Mouse (Mus musculus) heart, postnatal 25 days (tissue): ENCODE data around the gene Cab39l. TPM values are rescaled to one million over a fixed set of nuclear protein-coding genes. Genes with fewer than 3 reads are reported as not detected.
"Not testable (repeated sequence)": the region's sequence is repeated elsewhere in the genome, so short reads cannot be mapped to it uniquely, and the experiment has no call there.

Experiments
- DNase-seq: peaks from one replicate; pipeline ENCODE4 v3.0.0; 2022; ENCODE audit warnings: low spot score
- intact Hi-C: fragments of 180-260 bp; cut with DNase I; formaldehyde crosslinking; loops from one replicate; pipeline ENCODE4 v1.15.1; 2025
- total RNA-seq, 2 experiments: library from RNA; stranded (reverse); gene quantifications; 2 replicates each; pipeline ENCODE4 v1.2.3; 2021

Gene Cab39l
- 10 to 100 TPM; 21.9 to 25.5 TPM for total RNA-seq

DNA sequence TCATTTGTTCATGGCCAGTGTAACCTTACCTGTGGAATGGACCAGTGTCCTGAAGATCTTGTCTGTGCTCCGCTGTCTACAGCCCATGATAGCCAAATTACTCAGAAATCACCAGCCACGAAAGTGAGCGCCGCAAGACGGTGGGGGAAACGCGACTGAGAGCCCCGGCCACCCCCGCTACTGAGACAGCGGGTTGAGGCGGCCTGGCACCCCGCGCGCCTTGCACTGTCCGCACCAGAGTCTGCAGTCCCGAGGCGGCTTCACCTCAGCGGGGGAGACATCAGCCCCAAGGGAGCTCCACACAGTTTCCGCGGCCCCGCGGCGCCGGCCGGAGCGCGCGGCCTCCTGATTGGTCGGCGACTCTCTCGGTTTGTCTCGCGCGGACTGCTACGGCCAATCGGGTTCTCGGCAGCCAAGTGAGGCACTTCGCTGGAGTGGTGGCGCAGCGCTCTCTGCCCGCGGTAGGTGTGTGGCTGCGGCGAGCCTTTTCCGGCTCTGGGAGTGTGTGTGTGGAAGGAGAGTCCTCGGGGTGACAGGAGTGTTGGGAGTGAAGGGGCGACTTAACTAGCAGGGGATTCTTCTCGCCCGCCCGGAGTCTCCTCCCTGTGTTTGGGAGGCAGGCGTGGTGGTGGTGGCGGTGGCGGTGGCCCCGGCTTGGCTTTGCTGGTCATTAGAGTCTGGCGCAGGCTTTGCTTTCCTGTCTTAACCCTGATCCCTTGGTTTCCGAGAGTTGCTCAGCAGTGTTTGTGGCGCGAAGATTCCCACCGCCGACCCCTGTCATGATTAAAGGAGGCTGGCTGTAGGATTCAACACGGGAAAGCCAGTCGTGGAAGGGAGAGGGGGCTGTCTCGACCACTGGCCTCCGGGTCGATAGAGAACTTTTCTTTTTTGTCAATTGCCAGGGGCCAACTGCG lies at the start of gene Cab39l, which contains the start of gene Setdb2:
Gene Cab39l, plus strand, starts transcription at position 415 of the 914 bp plus-strand sequence.
Gene Setdb2, minus strand, starts transcription at position 327 of the 914 bp plus-strand sequence.
- peak; percentile 93 for DNase-seq
- intact Hi-C loops = loop anchor here (5.0 kb wide), 1 partner anchor 74 kb away; the partner anchor contains the start of gene Phf11d

GRCm38 (mm10) chr14:59395281-59395680 lies 45.5 kb upstream of the Cab39l start, which contains the start of gene Phf11c:
Gene Phf11c, minus strand, starts transcription at chr14:59395381.
- intact Hi-C loops = no loop called here
- no peak for DNase-seq

DNA sequence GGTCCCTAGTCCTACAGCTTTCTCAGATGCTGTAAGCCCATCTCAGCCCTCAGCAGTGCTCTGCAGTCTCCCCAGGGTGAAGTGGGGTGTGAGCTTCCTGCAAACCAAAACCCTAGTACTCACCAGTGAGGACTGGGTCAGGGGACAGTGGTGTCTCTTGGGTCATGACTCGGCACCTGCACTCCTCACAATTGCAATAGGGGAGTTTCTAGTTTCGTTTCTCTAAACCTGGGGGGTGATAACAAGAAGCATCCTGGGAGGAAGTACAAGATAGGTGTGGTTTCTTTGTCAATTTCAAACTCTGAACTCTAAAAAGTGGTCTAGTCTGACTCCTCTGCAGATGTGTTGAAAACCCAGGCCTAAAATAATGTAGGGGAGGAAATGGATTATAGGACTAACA lies 43.8 kb upstream of the Cab39l start:
- DNase-seq = no peak
- intact Hi-C loops = loop anchor here (2.0 kb wide), 1 partner anchor 28 kb away; no protein-coding TSS in a partner anchor

DNA sequence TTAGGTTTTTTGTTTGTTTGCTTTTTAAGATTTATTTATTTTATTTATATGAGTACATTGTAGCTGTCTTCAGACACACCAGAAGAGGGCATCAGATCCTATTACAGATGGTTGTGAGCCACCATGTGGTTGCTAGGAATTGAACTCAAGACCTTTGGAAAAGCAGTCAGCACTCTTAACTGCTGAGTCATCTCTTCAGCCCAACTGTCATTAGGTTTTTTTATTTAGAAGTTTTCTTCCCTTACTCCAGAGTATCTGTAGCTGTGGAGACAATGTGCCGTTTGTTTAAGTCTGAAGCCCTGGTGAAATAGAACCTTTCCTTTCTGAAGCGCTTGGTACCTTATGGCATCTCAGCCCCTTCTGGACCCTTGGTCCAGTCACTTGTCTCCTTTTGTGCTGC lies 25.8 kb upstream of the Cab39l start:
- DNase-seq, intact Hi-C loops: not testable (repeated sequence)

DNA sequence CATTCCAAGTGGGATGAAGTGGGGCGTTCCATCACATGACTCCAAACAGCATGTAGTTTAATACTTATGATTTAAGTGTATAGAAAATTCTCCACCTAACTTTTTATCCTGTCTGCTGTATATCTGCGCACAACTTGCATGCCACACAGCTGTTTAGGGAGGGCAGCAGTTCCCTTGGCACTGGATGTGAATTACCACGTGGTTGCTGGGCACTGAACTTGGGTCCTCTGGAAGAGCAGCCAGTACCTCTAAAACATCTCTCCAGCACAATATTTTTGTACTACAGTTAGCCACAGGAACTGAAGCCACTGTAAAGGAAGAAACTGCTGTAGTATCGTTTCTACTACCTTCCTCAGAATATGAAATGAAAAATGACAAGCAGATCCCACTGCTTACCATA lies 22.6 kb upstream of the Cab39l start:
- DNase-seq = no peak
- intact Hi-C loops = no loop called here

GRCm38 (mm10) chr14:59422912-59423663 lies 17.7 kb upstream of the Cab39l start:
- DNase-seq = no peak
- intact Hi-C loops = no loop called here

DNA sequence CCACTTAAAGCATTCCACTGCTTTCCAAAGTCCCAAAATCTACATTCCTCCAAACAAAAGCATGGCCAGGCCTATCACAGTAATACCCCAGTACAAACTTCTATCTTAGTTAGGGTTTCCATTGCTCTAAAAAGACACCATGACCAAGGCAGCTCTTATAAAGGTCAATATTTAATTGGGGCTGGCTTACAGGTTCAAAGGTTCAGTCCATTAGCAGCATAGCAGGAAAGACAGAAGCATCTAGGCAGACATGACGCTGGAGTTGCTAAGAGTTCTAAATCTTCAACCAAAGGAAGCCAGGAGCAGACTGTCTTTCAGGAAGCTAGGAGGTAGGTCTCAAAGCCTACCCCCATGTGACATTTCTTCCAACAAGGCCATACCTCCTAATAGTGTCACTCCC lies 10.2 kb upstream of the Cab39l start:
- no peak for DNase-seq
- intact Hi-C loops = no loop called here

DNA sequence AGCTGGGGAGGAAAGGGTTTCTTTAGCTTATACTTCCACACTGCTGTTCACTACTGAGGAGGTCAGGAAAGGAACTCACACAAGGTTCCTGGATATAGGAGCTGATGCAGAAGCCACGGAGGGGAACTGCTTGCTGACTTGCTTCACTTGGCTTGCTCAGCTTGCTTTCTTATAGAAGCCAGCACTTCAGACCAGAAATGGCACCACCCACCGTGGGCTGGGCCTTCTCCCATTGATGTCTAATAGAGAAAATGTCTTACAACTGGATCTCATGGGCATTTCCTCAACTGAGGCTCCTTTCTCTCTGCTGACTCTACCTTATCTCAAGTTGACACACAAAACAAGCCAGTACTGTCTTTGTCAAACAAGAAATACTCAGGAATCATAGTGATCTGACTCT lies 6.9 kb upstream of the Cab39l start:
- no peak for DNase-seq
- intact Hi-C loops = no loop called here

DNA sequence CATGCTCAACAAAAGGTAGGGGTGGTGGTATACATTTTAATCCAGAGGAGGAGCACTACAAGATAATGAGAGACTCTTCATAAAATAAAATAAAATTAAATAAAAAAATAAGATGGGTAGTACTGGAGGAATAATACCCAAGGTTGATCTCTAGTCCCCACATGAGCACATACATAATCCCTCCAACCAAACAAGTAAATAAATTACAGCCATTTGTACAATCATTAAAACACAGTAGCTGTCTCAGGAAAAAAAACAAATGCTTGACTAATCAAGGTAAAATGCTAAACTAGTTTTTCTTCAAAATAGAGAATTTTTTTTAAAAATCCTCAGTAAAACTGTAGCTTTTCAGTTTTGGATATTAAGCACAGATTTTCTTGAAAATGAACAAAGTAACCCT lies 5.6 kb upstream of the Cab39l start:
- intact Hi-C loops = no loop called here
- DNase-seq = no peak

- no peak for DNase-seq
- intact Hi-C loops = no loop called here
Observed at GRCm38 (mm10) chr14:59437398-59437797, 3.4 kb upstream of the Cab39l start.

GRCm38 (mm10) chr14:59438505-59438904 lies 2.3 kb upstream of the Cab39l start:
- DNase-seq = no peak
- intact Hi-C loops = no loop called here

DNA sequence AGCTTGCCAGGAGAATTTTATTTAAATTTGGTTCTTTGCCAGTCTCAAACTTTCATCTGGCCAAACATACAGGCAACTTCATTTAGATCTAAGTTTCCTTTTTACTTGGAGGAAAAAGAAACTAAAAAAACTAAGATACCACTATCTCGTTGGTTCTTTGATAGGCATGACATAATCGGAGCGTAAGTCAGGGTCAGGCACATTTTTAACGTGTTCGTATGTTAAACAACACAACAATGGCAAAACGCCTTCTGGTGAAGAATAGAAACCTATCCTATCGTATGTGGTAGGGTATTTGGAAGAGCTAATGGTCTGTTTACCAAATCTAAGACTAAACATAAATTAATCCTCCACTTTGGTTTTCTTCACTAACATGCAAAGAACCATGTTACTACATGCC lies 733 bp upstream of the Cab39l start:
- DNase-seq = no peak
- intact Hi-C loops = loop anchor here (5.0 kb wide), 1 partner anchor 73 kb away; the partner anchor contains the start of gene Phf11d

- DNase-seq = no peak
- intact Hi-C loops = loop anchor here (5.0 kb wide), 1 partner anchor 74 kb away; the partner anchor contains the start of gene Phf11d
Observed at GRCm38 (mm10) chr14:59441472-59441805, 667 bp downstream of the Cab39l start.

DNA sequence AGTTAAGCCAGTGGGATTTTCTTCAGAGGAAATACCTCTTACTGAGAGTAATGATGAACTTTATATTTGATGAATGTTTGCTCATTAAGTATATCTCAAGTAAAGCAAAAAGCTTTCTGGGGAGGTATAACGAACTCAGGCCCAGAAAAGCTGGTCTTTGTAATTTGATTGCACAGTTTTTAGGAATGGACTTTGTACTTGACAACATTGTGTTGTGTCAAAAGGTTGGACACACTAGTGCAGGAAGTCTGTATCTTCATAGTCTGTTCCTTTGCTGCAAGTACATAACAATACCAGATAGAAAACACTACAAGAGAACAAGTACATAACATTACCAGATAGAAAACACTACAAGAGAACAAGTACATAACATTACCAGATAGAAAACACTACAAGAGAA lies 4.6 kb downstream of the Cab39l start:
- intact Hi-C loops = no loop called here

GRCm38 (mm10) chr14:59447981-59448380 lies 7.2 kb downstream of the Cab39l start:
- intact Hi-C loops = no loop called here

More for the DNA sequence above, 4.6 kb downstream of the Cab39l start:
- DNase-seq = no peak

DNA sequence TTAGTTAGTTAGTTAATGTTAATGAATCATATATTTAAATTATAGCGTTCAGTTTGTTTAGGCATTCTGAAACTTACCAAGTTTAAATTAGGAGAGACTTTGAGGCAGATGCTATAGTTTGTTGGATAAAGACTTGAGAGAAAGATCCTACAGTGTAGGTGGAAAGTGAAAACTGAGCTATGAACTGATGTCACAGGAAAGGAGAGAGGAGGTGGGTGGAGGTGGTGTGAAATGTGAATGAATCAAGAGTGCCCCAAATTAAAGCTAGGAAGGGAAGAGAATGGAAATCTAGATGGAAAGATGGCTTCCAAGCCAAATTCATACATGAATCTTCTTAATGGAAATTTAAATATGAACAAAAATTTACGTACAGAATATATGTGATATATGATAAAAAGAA lies 25.7 kb downstream of the Cab39l start:
- intact Hi-C loops = no loop called here
- no peak for DNase-seq

More at GRCm38 (mm10) chr14:59447981-59448380, 7.2 kb downstream of the Cab39l start:
- DNase-seq = no peak

GRCm38 (mm10) chr14:59467798-59468197 lies 27.0 kb downstream of the Cab39l start:
- intact Hi-C loops = loop anchor here (2.0 kb wide), 1 partner anchor 87 kb away; no protein-coding TSS in a partner anchor
- no peak for DNase-seq

DNA sequence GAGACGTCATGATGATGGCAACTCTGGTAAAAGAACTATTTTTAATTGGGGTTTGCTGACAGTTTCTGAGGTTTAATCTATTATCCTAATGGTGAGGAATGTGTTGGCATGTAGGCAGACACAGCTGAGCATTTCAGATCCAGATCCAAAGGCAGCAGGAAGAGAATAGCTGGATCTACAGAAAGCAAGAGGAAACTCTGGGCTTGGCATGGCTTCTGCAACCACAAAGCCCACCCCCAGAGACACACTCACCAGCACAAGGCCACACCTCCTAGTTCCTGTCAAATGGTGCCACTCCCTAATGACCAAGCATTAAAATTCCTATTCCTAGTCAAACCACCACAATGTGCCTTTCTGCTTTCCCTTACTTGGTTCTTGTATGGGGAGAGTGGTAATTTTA lies 30.0 kb downstream of the Cab39l start:
- peak; percentile 3 for DNase-seq
- intact Hi-C loops = no loop called here

DNA sequence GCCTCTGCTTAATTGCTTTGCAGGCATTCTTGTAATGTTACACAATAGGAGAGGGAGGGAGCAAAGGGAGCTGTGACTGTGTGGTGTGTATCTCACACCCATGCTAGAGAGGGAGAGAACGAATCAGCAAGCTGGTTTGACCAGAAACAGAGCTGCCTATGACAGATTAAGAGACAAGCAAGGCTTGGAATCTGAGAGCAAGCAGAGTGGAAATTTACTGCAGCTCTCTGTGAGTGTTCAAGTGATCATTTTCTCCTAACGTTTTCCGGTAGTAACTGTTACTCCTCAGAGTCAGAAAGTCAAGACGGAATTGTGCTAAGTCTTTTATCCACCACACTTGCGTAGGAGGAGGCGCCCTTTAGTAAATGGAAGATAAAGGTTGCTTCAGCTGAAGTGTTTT lies 37.9 kb downstream of the Cab39l start:
- peak; percentile 12 for DNase-seq
- intact Hi-C loops = no loop called here

- no peak for DNase-seq
- intact Hi-C loops = no loop called here
Observed at GRCm38 (mm10) chr14:59485247-59485810, 44.6 kb downstream of the Cab39l start.
